Mouse (Mus musculus) MEL (cell line): ENCODE results near the gene Cemip2. TPM values are rescaled to one million over a fixed set of nuclear protein-coding genes. Genes with fewer than 3 reads are reported as not detected.

Experiments used
- DNase-seq: peaks from one replicate; pipeline ENCODE4 v3.0.0; 2011; ENCODE audit warnings: low read depth, low spot score
- H3K27ac ChIP-seq: 2 replicates; pipeline ENCODE4 v1.5.1; 2012; ENCODE audit warnings: low read depth, mild to moderate bottlenecking, control low read depth, low read length, moderate library complexity; ENCODE audit not compliant: control insufficient read depth
- H3K27me3 ChIP-seq, 2 experiments: fragments of 150-350 bp in 1 of 2; sonication (generic) in 1 of 2; 2 replicates each; pipeline ENCODE4 v1.6.1; 2012; ENCODE audit warnings: low read length in 2 of 2, mild to moderate bottlenecking in 2 of 2, improper control_type of control experiment in 1 of 2, moderate library complexity in 1 of 2; ENCODE audit not compliant: insufficient read depth in 2 of 2, control insufficient read depth in 1 of 2
- H3K36me3 ChIP-seq, 2 experiments: 2 replicates each; pipeline ENCODE4 v1.6.1; 2012 to 2014; ENCODE audit warnings: low read length in 2 of 2, improper control_type of control experiment in 1 of 2, inconsistent platforms in 1 of 2, mild to moderate bottlenecking in 1 of 2; ENCODE audit not compliant: insufficient read depth in 2 of 2, control insufficient read depth in 1 of 2
- H3K4me1 ChIP-seq, 2 experiments: fragments of 150-350 bp in 1 of 2; sonication (generic) in 1 of 2; 2 replicates each; pipeline ENCODE4 v1.6.1; 2012; ENCODE audit warnings: low read length in 2 of 2, improper control_type of control experiment in 1 of 2, mild to moderate bottlenecking in 1 of 2; ENCODE audit not compliant: insufficient read depth in 2 of 2, control insufficient read depth in 1 of 2
- H3K4me3 ChIP-seq, 2 experiments: fragments of 150-350 bp in 1 of 2; sonication (generic) in 1 of 2; 2 replicates each; pipeline ENCODE4 v1.5.1; 2012; ENCODE audit warnings: low read depth in 2 of 2, low read length in 2 of 2, mild to moderate bottlenecking in 2 of 2, moderate library complexity in 2 of 2, control low read depth in 1 of 2, improper control_type of control experiment in 1 of 2; ENCODE audit not compliant: control insufficient read depth in 1 of 2, insufficient read depth in 1 of 2
- H3K79me2 ChIP-seq: 2 replicates; pipeline ENCODE4 v1.6.1; 2012; ENCODE audit warnings: mild to moderate bottlenecking, low read length, moderate library complexity; ENCODE audit not compliant: control insufficient read depth, poor library complexity, insufficient read depth
- H3K9ac ChIP-seq: 2 replicates; pipeline ENCODE4 v1.6.1; 2012; ENCODE audit warnings: low read depth, mild to moderate bottlenecking, control low read depth, low read length, moderate library complexity; ENCODE audit not compliant: control insufficient read depth, poor library complexity, severe bottlenecking
- H3K9me3 ChIP-seq: fragments of 150-350 bp; sonication (generic); replicated peaks from 2 replicates; pipeline ENCODE4 v1.6.1; 2012; ENCODE audit warnings: mild to moderate bottlenecking, low read length, improper control_type of control experiment, moderate library complexity; ENCODE audit not compliant: insufficient read depth
- BHLHE40 ChIP-seq: IDR thresholded peaks from 2 replicates; pipeline ENCODE4 v1.6.1; 2012; ENCODE audit warnings: low read depth, mild to moderate bottlenecking, inconsistent platforms, low read length, improper control_type of control experiment, borderline replicate concordance
- CTCF ChIP-seq, 3 experiments: IDR thresholded peaks in 2 of 3; conservative IDR thresholded peaks in 1 of 3; 2 replicates each; pipeline ENCODE4 v1.5.1; 2011 to 2012; ENCODE audit warnings: low read length in 3 of 3, low read depth in 2 of 3, mild to moderate bottlenecking in 2 of 3, improper control_type of control experiment in 1 of 3, inconsistent platforms in 1 of 3, mixed read lengths in 1 of 3, moderate library complexity in 1 of 3; ENCODE audit not compliant: control insufficient read depth in 1 of 3, insufficient read depth in 1 of 3, poor library complexity in 1 of 3, severe bottlenecking in 1 of 3
- ELF1 ChIP-seq: IDR thresholded peaks from 2 replicates; pipeline ENCODE4 v1.6.1; 2014; ENCODE audit warnings: low read depth, mild to moderate bottlenecking, inconsistent platforms, low read length, improper control_type of control experiment, moderate library complexity
- EP300 ChIP-seq, 2 experiments: IDR thresholded peaks; 2 replicates each; pipeline ENCODE4 v1.6.1; 2011; ENCODE audit warnings: improper control_type of control experiment in 2 of 2, low read length in 2 of 2, low read depth in 1 of 2, mild to moderate bottlenecking in 1 of 2
- ETS1 ChIP-seq: IDR thresholded peaks from 2 replicates; pipeline ENCODE4 v1.6.1; 2012; ENCODE audit warnings: low read depth, mild to moderate bottlenecking, inconsistent platforms, low read length, improper control_type of control experiment, moderate library complexity
- GATA1 ChIP-seq: IDR thresholded peaks from 2 replicates; pipeline ENCODE4 v1.6.1; 2011; ENCODE audit warnings: low read depth, low read length, improper control_type of control experiment
- HCFC1 ChIP-seq: IDR thresholded peaks from 2 replicates; pipeline ENCODE4 v1.6.1; 2012; ENCODE audit warnings: low read depth, mild to moderate bottlenecking, inconsistent platforms, low read length, improper control_type of control experiment, moderate library complexity
- JUND ChIP-seq: IDR thresholded peaks from 2 replicates; pipeline ENCODE4 v1.6.1; 2011; ENCODE audit warnings: low read depth, mild to moderate bottlenecking, improper control_type of control experiment, low read length
- MXI1 ChIP-seq: IDR thresholded peaks from 2 replicates; pipeline ENCODE4 v1.6.1; 2011; ENCODE audit warnings: mild to moderate bottlenecking, low read depth, low read length, improper control_type of control experiment
- MYC ChIP-seq: IDR thresholded peaks from 2 replicates; pipeline ENCODE4 v1.6.1; 2011; ENCODE audit warnings: low read depth, mild to moderate bottlenecking, low read length, improper control_type of control experiment, moderate library complexity
- POLR2A ChIP-seq, 2 experiments: IDR thresholded peaks; 2 replicates each; pipeline ENCODE4 v1.6.1; 2011 to 2012; ENCODE audit warnings: low read length in 2 of 2, mild to moderate bottlenecking in 2 of 2, control low read depth in 1 of 2, improper control_type of control experiment in 1 of 2, low read depth in 1 of 2, moderate library complexity in 1 of 2; ENCODE audit not compliant: control insufficient read depth in 1 of 2, insufficient read depth in 1 of 2, poor library complexity in 1 of 2
- POLR2AphosphoS5 ChIP-seq: IDR thresholded peaks from 2 replicates; pipeline ENCODE4 v1.6.1; 2012; ENCODE audit warnings: low read depth, borderline replicate concordance, mild to moderate bottlenecking, inconsistent platforms, low read length, moderate library complexity, mixed read lengths
- RAD21 ChIP-seq: IDR thresholded peaks from 2 replicates; pipeline ENCODE4 v1.6.1; 2011; ENCODE audit warnings: mild to moderate bottlenecking, low read depth, low read length, improper control_type of control experiment
- RCOR1 ChIP-seq: IDR thresholded peaks from 2 replicates; pipeline ENCODE4 v1.6.1; 2012; ENCODE audit warnings: low read depth, mild to moderate bottlenecking, inconsistent platforms, low read length, improper control_type of control experiment
- SIN3A ChIP-seq: IDR thresholded peaks from 2 replicates; pipeline ENCODE4 v1.6.1; 2012; ENCODE audit warnings: low read length, improper control_type of control experiment, inconsistent platforms
- SMC3 ChIP-seq: IDR thresholded peaks from 2 replicates; pipeline ENCODE4 v1.6.1; 2011; ENCODE audit warnings: low read depth, low read length, improper control_type of control experiment
- TAL1 ChIP-seq: IDR thresholded peaks from 2 replicates; pipeline ENCODE4 v1.6.1; 2012; ENCODE audit warnings: mild to moderate bottlenecking, inconsistent platforms, low read length, moderate library complexity, mixed read lengths
- TBP ChIP-seq: IDR thresholded peaks from 2 replicates; pipeline ENCODE4 v1.8.0; 2011; ENCODE audit warnings: low read depth, low read length, improper control_type of control experiment
- TCF12 ChIP-seq: IDR thresholded peaks from 2 replicates; pipeline ENCODE4 v1.6.1; 2014; ENCODE audit warnings: low read depth, mild to moderate bottlenecking, inconsistent platforms, low read length, improper control_type of control experiment, moderate library complexity
- UBTF ChIP-seq: IDR thresholded peaks from 2 replicates; pipeline ENCODE4 v1.6.1; 2012; ENCODE audit warnings: low read depth, mild to moderate bottlenecking, inconsistent platforms, low read length, improper control_type of control experiment, moderate library complexity, borderline replicate concordance; ENCODE audit not compliant: insufficient read depth
- USF1 ChIP-seq: IDR thresholded peaks from 2 replicates; pipeline ENCODE4 v1.6.1; 2014; ENCODE audit warnings: low read depth, mild to moderate bottlenecking, inconsistent platforms, low read length, improper control_type of control experiment, moderate library complexity
- ZC3H11A ChIP-seq: IDR thresholded peaks from 2 replicates; pipeline ENCODE4 v1.6.1; 2012; ENCODE audit warnings: low read depth, mild to moderate bottlenecking, inconsistent platforms, low read length, improper control_type of control experiment
- ZNF384 ChIP-seq: IDR thresholded peaks from 2 replicates; pipeline ENCODE4 v1.6.1; 2012; ENCODE audit warnings: low read depth, mild to moderate bottlenecking, inconsistent platforms, low read length, improper control_type of control experiment
- polyA plus RNA-seq, 2 experiments: library from polyadenylated mRNA; stranded (reverse) in 1 of 2; unstranded in 1 of 2; fragments of >175 nt in 1 of 2; fragments of >200 nt in 1 of 2; gene quantifications; 2 replicates each; pipeline versions ENCODE4 v1.2.1 to v1.2.4; 2012; ENCODE audit warnings: low replicate concordance in 2 of 2, low read depth in 1 of 2; ENCODE audit not compliant: insufficient read length in 2 of 2, insufficient read depth in 1 of 2, missing spikeins in 1 of 2
- total RNA-seq: library from RNA; depleted of rRNA; stranded (reverse); fragments of 300-350 nt; gene quantifications from 2 replicates; pipeline ENCODE4 v1.2.3, GENCODE M21; 2012

Cemip2 gene
- total and polyA plus RNA-seq, 3 experiments = 5.0 to 5.9 TPM; not detected in 1

- peak; percentile 80 for DNase-seq
- Histone ChIP-seq H3K9me3 (no peaks in the 10 kb centered on the region), H3K4me3 (no peak overlapping the region), H3K4me1 (peaks cover 9 to 13% of the 10 kb centered on the region in 2 experiments)
- TF ChIP-seq ETS1 (peak; percentile 87), TCF12 (peak; percentile 91), RCOR1 (peak; percentile 83), ZNF384 (no peak), EP300 (IDR thresholded peaks at IDR 0.05; ENCODE audit: low read depth in 1 of 2, low read length in 2 of 2) (peak; percentile 79 to 83), TAL1 (peak; percentile 76), SIN3A (0 out of 2 replicates have a peak, but pooled peaks have one; percentile 24), JUND (no peak), MXI1 (0 out of 2 replicates have a peak, but pooled peaks have one; percentile 14), TBP (0 out of 2 replicates have a peak, but pooled peaks have one; percentile 35), POLR2AphosphoS5 (no peak), ELF1 (peak; percentile 47; the same call in 1 of the 2 replicates), GATA1 (peak; percentile 94)
- TF ChIP-seq, all 39 proteins: peak for 10
- Histone ChIP-seq H3K27me3 (no peaks in the 10 kb centered on the region), H3K9ac (0 out of 2 replicates have a peak overlapping the region, but pooled peaks have one; percentile 12), H3K27ac (peak overlapping the region; percentile 40), H3K79me2 (no peaks in the 10 kb centered on the region), H3K36me3 (peaks cover 0 to 15% of the 10 kb centered on the region in 2 experiments; a peak in 3 of 4 replicates)
Observed at GRCm38 (mm10) chr19:21799410-21800373, 21.6 kb downstream of the Cemip2 start.

DNA sequence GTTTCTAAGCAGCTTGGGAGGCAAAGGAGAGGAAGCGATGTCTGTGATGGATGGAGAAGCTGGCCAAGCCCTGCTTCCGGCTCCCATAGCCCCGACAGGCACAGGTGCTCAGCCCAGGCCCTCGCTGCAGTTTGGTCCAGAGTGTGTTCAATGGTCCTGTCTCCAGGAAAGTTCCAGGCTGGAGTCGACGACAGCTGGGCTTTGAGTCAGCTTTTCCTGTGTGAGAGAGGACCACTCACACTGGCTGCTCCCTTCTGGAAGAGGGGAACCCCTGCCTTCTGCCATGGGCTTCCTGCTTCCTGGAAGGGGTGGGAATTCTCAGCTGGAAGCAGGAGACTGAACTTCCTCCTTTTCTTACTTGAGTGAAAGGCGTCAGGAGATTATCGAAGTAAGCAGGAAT is 26.3 kb downstream of the Cemip2 start:
- Histone ChIP-seq H3K27ac (no peak overlapping the region), H3K79me2 (no peaks in the 10 kb centered on the region), H3K36me3 (peaks cover 0 to 7% of the 10 kb centered on the region in 2 experiments; a peak in 3 of 4 replicates)
- DNase-seq = no peak
- no peak for TF ChIP-seq CTCF (IDR thresholded peaks at IDR 0.05 in 2 of 3, conservative IDR thresholded peaks at IDR 0.05 in 1 of 3; ENCODE audit: control insufficient read depth in 1 of 3, insufficient read depth in 1 of 3, low read depth in 2 of 3, low read length in 3 of 3, poor library complexity in 1 of 3, severe bottlenecking in 1 of 3)
- no peak for TF ChIP-seq SMC3
- no peak for TF ChIP-seq MXI1
- no peak for TF ChIP-seq EP300 (IDR thresholded peaks at IDR 0.05; ENCODE audit: low read depth in 1 of 2, low read length in 2 of 2)
- TF ChIP-seq ETS1 = no peak
- no peak for TF ChIP-seq USF1
- TF ChIP-seq UBTF = no peak
- no peak for TF ChIP-seq HCFC1
- TF ChIP-seq TBP = no peak
- no peak for TF ChIP-seq ELF1
- TF ChIP-seq ZC3H11A = no peak
- no peak for TF ChIP-seq BHLHE40
- no peak for TF ChIP-seq POLR2A (IDR thresholded peaks at IDR 0.05; ENCODE audit: control insufficient read depth in 1 of 2, insufficient read depth in 1 of 2, low read depth in 1 of 2, low read length in 2 of 2, poor library complexity in 1 of 2)
- TF ChIP-seq SIN3A = no peak
- no peak for TF ChIP-seq MYC
- TF ChIP-seq RAD21 = no peak
- TF ChIP-seq, all 39 proteins: peak for 0
- Histone ChIP-seq H3K27me3 (no peaks in the 10 kb centered on the region), H3K9ac (no peak overlapping the region), H3K4me3 (no peak overlapping the region), H3K4me1 (peaks cover 5 to 6% of the 10 kb centered on the region in 2 experiments), H3K9me3 (no peaks in the 10 kb centered on the region)
